Mouse (Mus musculus): ENCODE data around the gene Esp15. TPM values are rescaled to one million over a fixed set of nuclear protein-coding genes. Genes with fewer than 3 reads are reported as not detected.

The Esp15 gene
- polyA plus RNA-seq (2017; shearing (Covaris generic)), result 1 to 10 TPM in 1 of 2 experiments, not detected in 1; 2.3 TPM

DNA sequence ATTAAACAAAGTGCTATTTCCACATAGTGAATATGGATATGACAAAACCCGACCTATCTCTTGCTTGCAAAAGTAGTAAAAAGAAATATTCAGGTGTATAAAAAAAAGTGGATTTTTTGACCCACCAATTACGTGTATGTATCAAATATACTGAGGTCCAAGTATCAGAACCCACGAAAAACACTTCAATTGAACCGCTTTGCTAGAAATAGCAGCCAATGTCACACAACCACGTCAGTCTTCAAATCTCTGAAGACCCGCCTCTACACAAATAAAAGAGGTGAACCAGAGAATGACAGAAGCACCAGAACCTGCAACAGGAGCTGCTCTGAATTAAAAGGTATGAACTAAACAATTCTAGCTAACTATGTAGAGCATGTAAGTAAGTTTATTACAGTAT lies at the start of gene Esp15:
Gene Esp15, plus strand, starts transcription at position 301 of the 400 bp plus-strand sequence.

Other genes with a start within 250 kb of the Esp15 start
- gene Esp18, start 234.6 kb upstream of the Esp15 start, polyA plus RNA-seq (2017; shearing (Covaris generic)), result not detected
- under 1 TPM in 1 of 2 experiments, not detected in 1; 0.43 TPM for gene Esp16, start 104.8 kb upstream of the Esp15 start, polyA plus RNA-seq (2017; shearing (Covaris generic))

Measured in inflammation-experienced regulatory T-cells (primary cell).